Mouse (Mus musculus): ENCODE measurements around the gene St7.

DNA sequence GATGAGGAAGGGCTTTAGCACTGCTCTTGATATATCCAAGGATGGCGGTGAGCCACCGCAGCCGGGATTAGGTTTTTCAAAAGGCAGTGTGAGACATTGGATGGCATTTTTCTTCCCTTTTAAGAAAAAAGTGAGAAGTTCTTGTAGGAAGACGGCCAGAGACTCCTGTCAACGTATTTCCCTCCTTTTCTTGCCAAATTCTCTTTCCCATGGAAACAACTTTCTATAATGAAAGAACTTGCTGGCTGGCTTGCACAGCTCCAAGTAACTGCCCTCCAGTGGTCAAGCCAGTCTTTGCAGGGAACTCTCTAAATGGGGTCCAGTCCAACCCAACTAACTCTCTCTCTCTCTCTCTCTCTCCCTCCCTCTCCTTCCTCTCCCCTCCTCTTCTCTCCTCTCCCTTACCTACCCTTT, 3.6 kb downstream of the St7 start:
- TF ChIP-seq CTCF (IDR thresholded peaks at IDR 0.05; ENCODE audit: low read depth) (peak; percentile 68), EP300 (IDR thresholded peaks at IDR 0.05; ENCODE audit: low read depth) (no peak)

Measured in heart, postnatal 0 days (tissue).